Mouse (Mus musculus): ENCODE measurements around the gene Mrps18a.

DNA sequence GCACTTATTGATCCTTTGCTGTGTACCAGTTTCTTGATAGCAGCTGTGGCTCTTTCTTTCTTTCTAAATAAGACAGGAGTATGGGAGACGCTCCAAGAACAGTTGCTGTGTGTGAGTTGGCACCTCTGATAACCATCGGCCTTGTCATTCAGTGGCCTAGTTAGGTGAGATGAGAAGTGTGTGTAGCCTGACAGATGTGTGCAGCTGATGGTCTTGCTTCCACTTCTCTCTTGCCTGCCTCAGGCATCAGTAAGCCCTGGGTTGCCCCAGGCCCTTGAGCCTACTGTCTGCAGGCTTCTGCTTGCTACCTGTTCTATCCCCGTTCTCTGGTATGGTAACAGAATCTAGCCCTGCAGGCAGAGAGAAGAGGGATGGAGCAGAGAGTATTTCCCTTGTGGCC is 6.1 kb downstream of the Mrps18a start:
- TF ChIP-seq FLI1 (IDR thresholded peaks at IDR 0.05; ENCODE audit: low read length) (no peak), GATA1 (IDR thresholded peaks at IDR 0.05; ENCODE audit: borderline replicate concordance, low read length) (no peak)

All from megakaryocyte, embryonic 14.5 days (primary cell).